Mouse (Mus musculus) neural tube, embryonic 15.5 days (tissue): ENCODE results near the gene Lce3e. TPM values are rescaled to one million over a fixed set of nuclear protein-coding genes. Genes with fewer than 3 reads are reported as not detected.

Experiments
- ATAC-seq: fragments of 200-750 bp; cut with Nextera tagmentation; 2 replicates; pipeline ENCODE4 v1.8.0; 2017; ENCODE audit warnings: mild to moderate bottlenecking, moderate TSS enrichment, moderate library complexity; ENCODE audit not compliant: low FRiP score
- H3K27ac ChIP-seq: fragments of 300-500 bp; sonication (generic); replicated peaks from 2 replicates; pipeline ENCODE4 v1.5.1; 2015; ENCODE audit warnings: mild to moderate bottlenecking, inconsistent platforms
- H3K27me3 ChIP-seq: fragments of 300-500 bp; sonication (generic); replicated peaks from 2 replicates; pipeline ENCODE4 v1.6.1; 2015; ENCODE audit warnings: inconsistent platforms
- H3K36me3 ChIP-seq: fragments of 300-500 bp; sonication (generic); 2 replicates; pipeline ENCODE4 v1.6.1; 2015; ENCODE audit warnings: inconsistent platforms
- H3K4me1 ChIP-seq: fragments of 300-500 bp; sonication (generic); 2 replicates; pipeline ENCODE4 v1.6.1; 2015; ENCODE audit warnings: inconsistent platforms
- H3K4me2 ChIP-seq: fragments of 300-500 bp; sonication (generic); 2 replicates; pipeline ENCODE4 v1.6.1; 2015; ENCODE audit warnings: inconsistent platforms, mild to moderate bottlenecking, moderate library complexity
- H3K4me3 ChIP-seq: fragments of 300-500 bp; sonication (generic); replicated peaks from 2 replicates; pipeline ENCODE4 v1.5.1; 2015; ENCODE audit warnings: mild to moderate bottlenecking, inconsistent platforms
- H3K9ac ChIP-seq: fragments of 300-500 bp; sonication (generic); replicated peaks from 2 replicates; pipeline ENCODE4 v1.6.1; 2015; ENCODE audit warnings: mild to moderate bottlenecking, inconsistent platforms
- H3K9me3 ChIP-seq: fragments of 300-500 bp; sonication (generic); replicated peaks from 2 replicates; pipeline ENCODE4 v1.6.1; 2016; ENCODE audit warnings: inconsistent platforms
- WGBS: fragments of 180-500 bp; shearing (Covaris S2); methylation state at CpG from one replicate; pipeline ENCODE4 v1.1.7; 2015; ENCODE audit warnings: mixed read lengths; 5-methylcytosine and 5-hydroxymethylcytosine counted together
- polyA plus RNA-seq: library from polyadenylated mRNA; unstranded; fragments of >200 nt; fragmentation: Nextera tagmentation; extraction: Ambion mirVana; gene quantifications from 2 replicates; pipeline ENCODE4 v1.2.1, GENCODE M21; 2015

Lce3e gene
- polyA plus RNA-seq, 1 experiment from 2014 or later, result not detected

DNA sequence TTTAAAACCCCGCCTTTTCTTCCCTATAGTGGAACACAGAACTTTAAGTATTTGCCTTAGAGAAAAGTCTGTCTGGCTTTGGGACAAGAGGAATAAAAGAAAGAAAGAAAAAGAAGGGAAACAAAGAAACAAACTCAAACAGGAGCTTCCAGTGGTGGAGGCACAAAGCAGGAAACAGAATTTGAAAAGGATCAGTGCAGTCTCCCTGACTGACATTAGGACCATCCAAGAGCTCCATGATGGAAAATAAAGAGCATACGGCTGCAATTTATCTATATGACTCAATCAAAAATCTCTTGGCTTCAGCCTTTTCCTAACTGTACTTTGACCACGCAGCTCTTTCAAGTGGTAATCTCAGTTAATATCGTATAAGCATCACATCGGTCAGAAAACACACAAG is 48.0 kb downstream of the Lce3e start:
- Histone ChIP-seq H3K36me3 (no peaks in the 10 kb centered on the region), H3K27me3 (no peaks in the 10 kb centered on the region), H3K9ac (peak overlapping the region; percentile 60), H3K4me3 (peak overlapping the region; percentile 52), H3K4me2 (peak overlapping the region; percentile 88), H3K27ac (no peak overlapping the region; the same call in 1 of the 2 replicates), H3K9me3 (no peaks in the 10 kb centered on the region), H3K4me1 (peaks cover 10% of the 10 kb centered on the region)
- whole genome bisulfite sequencing, result 20% methylated on average over 5 of the region's 5 CpGs
- ATAC-seq, result 0 out of 2 replicates have a peak, but pooled peaks have one; percentile 60

DNA sequence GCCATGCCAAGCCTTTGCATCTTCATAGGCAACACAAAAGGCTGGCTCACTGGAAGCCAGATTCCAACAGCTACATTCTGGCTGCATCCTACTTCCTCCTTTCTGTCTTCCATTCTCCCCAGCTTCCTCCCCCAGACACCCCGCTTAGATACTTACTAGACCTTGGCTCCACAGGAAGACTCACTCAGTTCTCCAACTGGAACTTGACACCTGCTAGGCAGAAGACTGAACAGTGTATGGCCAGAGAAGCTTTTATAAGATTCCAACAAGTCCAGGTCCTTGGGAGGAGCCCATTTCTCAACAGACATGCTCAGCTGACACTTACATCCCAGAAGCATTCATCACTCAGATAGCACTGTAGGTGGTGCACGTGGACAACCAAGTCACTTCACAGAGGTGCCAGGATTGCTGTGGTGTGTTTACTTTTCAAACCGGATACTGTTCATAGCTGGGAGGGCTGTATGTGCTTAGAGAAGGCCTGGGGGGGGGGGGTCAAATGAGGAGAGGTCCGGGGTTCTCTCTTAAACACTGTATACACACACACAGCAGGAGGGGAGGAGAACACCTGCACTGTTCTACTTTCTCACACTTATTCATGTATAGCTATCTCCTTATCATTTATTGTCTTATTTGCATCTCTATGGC is 48.7 kb downstream of the Lce3e start, which contains the start of gene Crct1:
TSS of gene Crct1 (minus strand) at position 228 of the 645 bp plus-strand sequence.
- Histone ChIP-seq H3K4me3 (peak within 1 kb of the TSS; percentile 52), H3K9ac (peak within 1 kb of the TSS; percentile 60), H3K9me3 (no peaks in the 10 kb centered on the region), H3K27ac (peak within 1 kb of the TSS; percentile 28; the same call in 1 of the 2 replicates), H3K36me3 (no peaks in the 10 kb centered on the region), H3K27me3 (no peaks in the 10 kb centered on the region), H3K4me2 (peak within 1 kb of the TSS; percentile 88), H3K4me1 (peaks cover 10% of the 10 kb centered on the region)
- 35% methylated on average over 4 of the region's 4 CpGs for WGBS
- ATAC-seq, result no peak

Other genes with a start within 250 kb of the Lce3e start
- not detected in 2 replicates for gene Lce1f, start 246.7 kb upstream of the Lce3e start, polyA plus RNA-seq
- gene Gm38119, start 228.0 kb upstream of the Lce3e start, polyA plus RNA-seq, result not detected in 2 replicates
- gene Lce1g, start 214.7 kb upstream of the Lce3e start, polyA plus RNA-seq, result not detected in 2 replicates
- gene Lce1h, start 202.0 kb upstream of the Lce3e start, polyA plus RNA-seq, result not detected in 2 replicates
- not detected in 2 replicates for gene Lce1i, start 188.2 kb upstream of the Lce3e start, polyA plus RNA-seq
- gene Lce1j, start 176.5 kb upstream of the Lce3e start, polyA plus RNA-seq, result not detected in 2 replicates
- gene Lce1k, start 159.2 kb upstream of the Lce3e start, polyA plus RNA-seq, result not detected in 2 replicates
- gene Kprp, start 139.8 kb upstream of the Lce3e start, polyA plus RNA-seq, result not detected in 2 replicates
- gene Lce1l, start 115.8 kb upstream of the Lce3e start, polyA plus RNA-seq, result not detected in 2 replicates
- not detected in 2 replicates for gene 2310050C09Rik, start 96.8 kb upstream of the Lce3e start, polyA plus RNA-seq
- gene Lce3a, start 40.8 kb upstream of the Lce3e start, polyA plus RNA-seq, result not detected in 2 replicates
- not detected in 2 replicates for gene Lce3b, start 34.1 kb upstream of the Lce3e start, polyA plus RNA-seq
- gene Lce3c, start 22.6 kb upstream of the Lce3e start, polyA plus RNA-seq, result not detected in 2 replicates
- not detected in 2 replicates for gene Lce3d, start 9.7 kb upstream of the Lce3e start, polyA plus RNA-seq
- gene Lce3f, start 25.2 kb downstream of the Lce3e start, polyA plus RNA-seq, result not detected in 2 replicates
- gene Crct1, start 48.6 kb downstream of the Lce3e start, polyA plus RNA-seq, result 0.88 and 0.97 TPM in 2 replicates
- gene Lce1m, start 52.0 kb downstream of the Lce3e start, polyA plus RNA-seq, result not detected in 2 replicates
- not detected in 2 replicates for gene Gm4858, start 101.8 kb downstream of the Lce3e start, polyA plus RNA-seq
- gene Crnn, start 177.7 kb downstream of the Lce3e start, polyA plus RNA-seq, result not detected in 2 replicates
- gene Flg2, start 230.2 kb downstream of the Lce3e start, polyA plus RNA-seq, result not detected in 2 replicates